9 mouse cellular contexts compared by ENCODE assay signal in the genomic region with DNA sequence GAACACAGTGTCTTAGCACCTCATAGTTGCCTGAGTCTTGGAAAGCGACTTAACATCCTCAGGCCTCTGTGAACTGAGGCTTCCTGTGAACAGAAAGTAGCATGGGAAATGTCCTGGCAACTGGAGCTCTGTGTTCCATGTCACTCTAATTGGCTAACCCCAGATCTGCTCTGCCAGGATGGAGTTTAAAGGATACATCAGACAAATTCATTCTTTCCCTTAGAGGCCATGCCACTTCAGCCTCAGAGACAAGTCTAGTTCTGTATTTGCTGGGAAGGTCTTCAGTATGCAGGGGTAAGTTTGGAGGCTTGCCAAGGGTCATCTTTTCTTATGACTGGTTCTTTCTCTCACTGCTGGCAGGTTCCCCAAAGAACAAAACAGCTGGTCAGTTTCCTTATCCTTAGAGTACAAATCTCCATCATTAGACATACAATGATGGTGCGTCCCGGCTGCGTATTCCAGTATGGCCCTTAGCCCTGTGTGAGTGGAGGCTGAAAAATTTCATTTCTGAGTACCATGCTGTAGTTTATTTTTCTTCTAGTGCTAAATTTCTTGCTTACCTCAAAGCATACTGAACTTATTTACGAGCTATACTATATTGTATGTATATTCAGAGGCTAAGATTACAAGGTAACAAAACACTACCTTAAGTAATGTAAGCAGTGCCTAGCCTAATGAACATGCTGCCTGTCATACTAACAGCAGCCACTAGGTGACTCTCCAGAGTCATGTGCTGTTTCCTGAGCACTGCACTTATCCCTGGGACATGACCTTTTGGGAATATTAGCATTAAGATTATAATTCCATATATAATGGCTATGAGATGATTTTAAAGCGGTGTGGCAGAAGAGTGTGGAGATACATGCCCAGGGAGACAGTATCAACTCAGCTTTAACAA. TPM values are rescaled to one million over a fixed set of nuclear protein-coding genes. Genes with fewer than 3 reads are reported as not detected.
DNase-seq lines count a peak whose midpoint lies in the region; ATAC-seq and TF ChIP-seq lines count a peak whose summit lies in the region.
"Had no signal": no experiment of that assay in that cellular context is flagged by ENCODE, and none has a peak within 500 bp of the region (broad histone marks: within the 10 kb centered on the region; RNA-seq: fewer than 3 reads in every experiment).

No protein-coding gene starts in this region.

- peak; percentile 38 for DNase-seq in Muller cell, postnatal 12 days (ENCODE audit: inconsistent ontology term)
- DNase-seq in c-Kit-negative CD71-positive TER-119-positive erythroid progenitor cells, embryonic 14.5 days (ENCODE audit: low read depth, low spot score): peak; percentile 37
- DNase-seq in heart, postnatal 4 days: peak; percentile 78
- peak; percentile 81 for DNase-seq in layer of hippocampus, adult 11-12 months (ENCODE audit: low spot score)
- peak; percentile 66 for DNase-seq in lung, adult 2 months
- no peak for DNase-seq in yolk sac, embryonic 10.5 days (ENCODE audit: low spot score)

- peak; percentile 87 for ATAC-seq in erythroblast, adult 5-6 weeks (replicated peaks; ENCODE audit: low FRiP score, poor library complexity, severe bottlenecking)
- peak; percentile 72 for ATAC-seq in neutrophil, adult 5-6 weeks (ENCODE audit: extremely low read depth, insufficient number of reproducible peaks, low FRiP score, poor library complexity, severe bottlenecking)

- 52% methylated on average over 6 of the region's 6 CpGs for whole genome bisulfite sequencing in lung, adult 2 months

- TF ChIP-seq POLR2A in lung, adult 2 months (IDR thresholded peaks at IDR 0.05; ENCODE audit: borderline replicate concordance, extremely low read depth, low read depth, low read length): no peak

- H3K4me3 ChIP-seq in lung, adult 2 months (replicated peaks; ENCODE audit: extremely low read depth, low read depth, low read length): no peak overlapping the region
- H3K4me3 ChIP-seq: liver, embryonic 15.5 days had no signal

- no peaks in the 10 kb centered on the region; the same call in none of the 2 replicates for H3K4me1 ChIP-seq in lung, adult 2 months (ENCODE audit: control insufficient read depth, insufficient read depth, low read length)

- TF ChIP-seq CTCF in lung, adult 2 months (IDR thresholded peaks at IDR 0.05; ENCODE audit: insufficient read depth, low read length): peak; percentile 68

RNA-seq across cellular contexts. Expression of a gene that starts 11.0 kb away (rescaled TPM):
- total RNA-seq in erythroblast, adult 5-6 weeks (2015; ENCODE audit: low replicate concordance): 14.0 and 22.6 TPM in 2 replicates
- total RNA-seq in erythroblast, adult 5-6 weeks (2017; ENCODE audit: low replicate concordance): 31.4 and 36.7 TPM in 2 replicates
- total RNA-seq in heart, postnatal 4 days (2021): 10 to 100 TPM; 40.0 to 40.2 TPM
- polyA plus RNA-seq in lung, adult 2 months (2012; rRNA removed): 101 and 107 TPM in 2 replicates
- total RNA-seq in neutrophil, adult 5-6 weeks (2017): 9.6 and 10.1 TPM in 2 replicates

RNA-seq across cellular contexts. Expression of a gene that starts 31.6 kb away (rescaled TPM):
- not detected in 2 replicates for total RNA-seq in erythroblast, adult 5-6 weeks (2015; ENCODE audit: low replicate concordance)
- total RNA-seq in erythroblast, adult 5-6 weeks (2017; ENCODE audit: low replicate concordance): not detected in 2 replicates
- total RNA-seq in heart, postnatal 4 days (2021): not detected
- 0.17 and 0.26 TPM in 2 replicates for polyA plus RNA-seq in lung, adult 2 months (2012; rRNA removed)
- total RNA-seq in neutrophil, adult 5-6 weeks (2017): 1.5 TPM in 1 of 2 replicates, not detected in the other

RNA-seq across cellular contexts. Expression of a gene that starts 33.7 kb away (rescaled TPM):
- total RNA-seq in erythroblast, adult 5-6 weeks (2015; ENCODE audit: low replicate concordance): not detected in 2 replicates
- 1.1 TPM in 1 of 2 replicates, not detected in the other for total RNA-seq in erythroblast, adult 5-6 weeks (2017; ENCODE audit: low replicate concordance)
- not detected for total RNA-seq in heart, postnatal 4 days (2021)
- polyA plus RNA-seq in lung, adult 2 months (2012; rRNA removed): 0.63 and 0.67 TPM in 2 replicates
- total RNA-seq in neutrophil, adult 5-6 weeks (2017): 3.6 and 3.7 TPM in 2 replicates

RNA-seq across cellular contexts. Expression of a gene that starts 37.0 kb away (rescaled TPM):
- 6.9 and 13.8 TPM in 2 replicates for total RNA-seq in erythroblast, adult 5-6 weeks (2015; ENCODE audit: low replicate concordance)
- total RNA-seq in erythroblast, adult 5-6 weeks (2017; ENCODE audit: low replicate concordance): 10.0 and 12.6 TPM in 2 replicates
- under 1 TPM; 0.26 to 0.41 TPM for total RNA-seq in heart, postnatal 4 days (2021)
- polyA plus RNA-seq in lung, adult 2 months (2012; rRNA removed): 2.5 and 3.3 TPM in 2 replicates
- total RNA-seq in neutrophil, adult 5-6 weeks (2017): 0.49 and 2.2 TPM in 2 replicates

RNA-seq across cellular contexts. Expression of a gene that starts 47.6 kb away (rescaled TPM):
- total RNA-seq in erythroblast, adult 5-6 weeks (2015; ENCODE audit: low replicate concordance): not detected in 2 replicates
- 2.4 TPM in 1 of 2 replicates, not detected in the other for total RNA-seq in erythroblast, adult 5-6 weeks (2017; ENCODE audit: low replicate concordance)
- not detected for total RNA-seq in heart, postnatal 4 days (2021)
- polyA plus RNA-seq in lung, adult 2 months (2012; rRNA removed): 1.2 and 1.4 TPM in 2 replicates
- total RNA-seq in neutrophil, adult 5-6 weeks (2017): 25.5 and 29.5 TPM in 2 replicates
